Mouse (Mus musculus) lung, adult 18-20 months (tissue): ENCODE results near the gene Gm4559.
"Not testable (repeated sequence)": the region's sequence is repeated elsewhere in the genome, so short reads cannot be mapped to it uniquely, and the experiment has no call there.

ENCODE experiments used
- DNase-seq, 2 experiments: peaks; one replicate each; pipeline ENCODE4 v3.0.0; 2022; ENCODE audit warnings: mixed read lengths in 2 of 2

Gene Gm4559

GRCm38 (mm10) chr7:142278183-142278582 lies 4.0 kb upstream of the Gm4559 start:
- DNase-seq, result peak; percentile 60 to 63

- DNase-seq, result not testable (repeated sequence)
These were observed 15.9 kb downstream of the Gm4559 start, which contains the start of gene Gm2431 for GRCm38 (mm10) chr7:142258254-142258653. Gene Gm2431 (minus strand): TSS chr7:142258354.

GRCm38 (mm10) chr7:142255517-142255916 lies 18.6 kb downstream of the Gm4559 start:
- peak; percentile 9 to 12 for DNase-seq

- peak; percentile 20 to 47 for DNase-seq
These were observed 24.3 kb downstream of the Gm4559 start for GRCm38 (mm10) chr7:142249824-142250223.

GRCm38 (mm10) chr7:142240978-142241377 lies 33.2 kb downstream of the Gm4559 start, which contains the start of gene Gm40460:
Gene Gm40460 (minus strand): TSS chr7:142241078.
- no peak for DNase-seq

- DNase-seq, result no peak
These were observed 42.6 kb downstream of the Gm4559 start for GRCm38 (mm10) chr7:142231540-142231939.

- not testable (repeated sequence) for DNase-seq
These were observed 44.3 kb downstream of the Gm4559 start, which contains the start of gene Krtap5-5 for GRCm38 (mm10) chr7:142229871-142230270. Gene Krtap5-5 (minus strand): TSS chr7:142229971.

- no peak for DNase-seq
These were observed 49.6 kb downstream of the Gm4559 start for GRCm38 (mm10) chr7:142224518-142224917.
